Mouse (Mus musculus) CH12.LX (cell line): Measurements from ENCODE around the gene Gse1.

Experiments
- BHLHE40 ChIP-seq: IDR thresholded peaks from 2 replicates; pipeline ENCODE4 v1.6.1; 2011; ENCODE audit warnings: mild to moderate bottlenecking, low read depth, low read length, improper control_type of control experiment
- CTCF ChIP-seq, 2 experiments: IDR thresholded peaks in 1 of 2; conservative IDR thresholded peaks in 1 of 2; 2 replicates each; pipeline ENCODE4 v1.5.1; 2011 to 2012; ENCODE audit warnings: low read depth in 2 of 2, low read length in 2 of 2, improper control_type of control experiment in 1 of 2, inconsistent platforms in 1 of 2, mild to moderate bottlenecking in 1 of 2, moderate library complexity in 1 of 2
- JUND ChIP-seq: conservative IDR thresholded peaks from 2 replicates; pipeline ENCODE4 v1.6.1; 2011; ENCODE audit warnings: low read depth, low read length, improper control_type of control experiment
- NRF1 ChIP-seq: IDR thresholded peaks from 2 replicates; pipeline ENCODE4 v1.6.1; 2014; ENCODE audit warnings: low read depth, mild to moderate bottlenecking, inconsistent platforms, low read length, improper control_type of control experiment, moderate library complexity
- TBP ChIP-seq: conservative IDR thresholded peaks from 2 replicates; pipeline ENCODE4 v1.6.1; 2011; ENCODE audit warnings: low read depth, low read length, improper control_type of control experiment
- ZC3H11A ChIP-seq: IDR thresholded peaks from 2 replicates; pipeline ENCODE4 v1.6.1; 2012; ENCODE audit warnings: low read depth, mild to moderate bottlenecking, inconsistent platforms, low read length, improper control_type of control experiment

GRCm38 (mm10) chr8:120502428-120502827, 274.2 kb downstream of the Gse1 start:
- TF ChIP-seq JUND (no peak), BHLHE40 (no peak), ZC3H11A (no peak), TBP (no peak), NRF1 (no peak), CTCF (conservative IDR thresholded peaks at IDR 0.05 in 1 of 2, IDR thresholded peaks at IDR 0.05 in 1 of 2; ENCODE audit: low read depth in 2 of 2, low read length in 2 of 2) (no peak)
